Mouse (Mus musculus): ENCODE results near the gene Wdr26. TPM values are rescaled to one million over a fixed set of nuclear protein-coding genes. Genes with fewer than 3 reads are reported as not detected.

The Wdr26 gene
- polyA plus RNA-seq, 1 experiment from 2014 or later = 43.7 TPM

GRCm38 (mm10) chr1:181124145-181124544 lies 87.7 kb downstream of the Wdr26 start:
- Histone ChIP-seq H3K4me3 (ENCODE audit: low read depth, low read length) (no peak overlapping the region), H3K27ac (ENCODE audit: low read depth) (no peak overlapping the region), H3K36me3 (ENCODE audit: insufficient read depth) (peaks cover 84% of the 10 kb centered on the region), H3K9ac (no peak overlapping the region), H3K27me3 (ENCODE audit: insufficient read depth, low read length) (no peaks in the 10 kb centered on the region), H3K9me3 (ENCODE audit: low read depth, low read length) (no peaks in the 10 kb centered on the region), H3K4me1 (ENCODE audit: insufficient read depth) (no peaks in the 10 kb centered on the region), H3K4me2 (no peak overlapping the region)
- 95% methylated on average over 2 of the region's 2 CpGs for WGBS
- no peak for DNase-seq
- ATAC-seq (ENCODE audit: insufficient read depth) = no peak
- TF ChIP-seq CTCF (IDR thresholded peaks at IDR 0.05; ENCODE audit: low read depth) = no peak

Other genes starting within 250 kb of the Wdr26 start
- 3.6 and 4.0 TPM in 2 replicates for gene Ephx1, start 191.1 kb downstream of the Wdr26 start, polyA plus RNA-seq (2014; fragmentation: Nextera tagmentation; extraction: Ambion mirVana)
- 0.09 TPM in 1 of 2 replicates, not detected in the other for gene 9130409I23Rik, start 160.8 kb downstream of the Wdr26 start, polyA plus RNA-seq (2014; fragmentation: Nextera tagmentation; extraction: Ambion mirVana)
- 40.0 and 44.2 TPM in 2 replicates for gene Nvl, start 67.8 kb downstream of the Wdr26 start, polyA plus RNA-seq (2014; fragmentation: Nextera tagmentation; extraction: Ambion mirVana)
- gene Cnih4, start 67.3 kb downstream of the Wdr26 start, polyA plus RNA-seq (2014; fragmentation: Nextera tagmentation; extraction: Ambion mirVana) = 103 and 105 TPM in 2 replicates
- gene Cnih3, start 140.6 kb upstream of the Wdr26 start, polyA plus RNA-seq (2014; fragmentation: Nextera tagmentation; extraction: Ambion mirVana) = 0.18 TPM in 1 of 2 replicates, not detected in the other